Mouse (Mus musculus) lung, adult 2 months (tissue): ENCODE measurements around the gene Selenot. TPM values are rescaled to one million over a fixed set of nuclear protein-coding genes. Genes with fewer than 3 reads are reported as not detected.
"Not testable (repeated sequence)": the region's sequence is repeated elsewhere in the genome, so short reads cannot be mapped to it uniquely, and the experiment has no call there.

Experiments used
- DNase-seq: peaks from one replicate; pipeline ENCODE4 v3.0.0; 2022
- H3K4me1 ChIP-seq: fragments of 200-500 bp; 2 replicates; pipeline ENCODE4 v1.6.1; 2011; ENCODE audit warnings: low read length; ENCODE audit not compliant: control insufficient read depth, insufficient read depth
- H3K4me3 ChIP-seq: fragments of 200-500 bp; replicated peaks from 2 replicates; pipeline ENCODE3; 2011; ENCODE audit warnings: low read depth, mild to moderate bottlenecking, control low read depth, low read length; ENCODE audit errors: extremely low read depth
- CTCF ChIP-seq: fragments of 200-500 bp; IDR thresholded peaks from 2 replicates; pipeline ENCODE4 v1.5.1; 2011; ENCODE audit warnings: mild to moderate bottlenecking, low read length, control low read depth; ENCODE audit not compliant: insufficient read depth
- POLR2A ChIP-seq: fragments of 200-500 bp; IDR thresholded peaks from 2 replicates; pipeline ENCODE4 v1.6.1; 2011; ENCODE audit warnings: low read depth, mild to moderate bottlenecking, control low read depth, low read length, borderline replicate concordance; ENCODE audit errors: extremely low read depth
- whole genome bisulfite sequencing: fragments of 180-500 bp; shearing (Covaris S2); methylation state at CpG from one replicate; pipeline ENCODE4 v1.1.7; 2018; 5-methylcytosine and 5-hydroxymethylcytosine counted together
- polyA plus RNA-seq: library from polyadenylated mRNA; depleted of rRNA; stranded (reverse); fragments of >200 nt; gene quantifications from 2 replicates; pipeline ENCODE4 v1.2.3, GENCODE M21; 2012

The Selenot gene
- polyA plus RNA-seq, 1 experiment, result 44.6 TPM

- peaks cover 22% of the 10 kb centered on the region for H3K4me1 ChIP-seq
Observed at GRCm38 (mm10) chr3:58581530-58581929, 5.1 kb downstream of the Selenot start.

GRCm38 (mm10) chr3:58582297-58582696 is 5.9 kb downstream of the Selenot start:
- H3K4me3 ChIP-seq, result no peak overlapping the region
- peaks cover 22% of the 10 kb centered on the region for H3K4me1 ChIP-seq
- WGBS, result 43% methylated on average over 5 of the region's 5 CpGs
- no peak for TF ChIP-seq POLR2A
- no peak for TF ChIP-seq CTCF
- DNase-seq, result no peak

More at GRCm38 (mm10) chr3:58581530-58581929, 5.1 kb downstream of the Selenot start:
- H3K4me3 ChIP-seq, result no peak overlapping the region
- DNase-seq, result no peak
- 60% methylated on average over 4 of the region's 4 CpGs for WGBS
- no peak for TF ChIP-seq POLR2A

GRCm38 (mm10) chr3:58582788-58583426 is 6.5 kb downstream of the Selenot start:
- peaks cover 22% of the 10 kb centered on the region for H3K4me1 ChIP-seq
- no peak for TF ChIP-seq POLR2A
- DNase-seq, result no peak
- H3K4me3 ChIP-seq, result no peak overlapping the region
- 68% methylated on average over 5 of the region's 5 CpGs for WGBS

GRCm38 (mm10) chr3:58590544-58590943 is 14.1 kb downstream of the Selenot start:
- not testable (repeated sequence) for DNase-seq, H3K4me1 ChIP-seq, H3K4me3 ChIP-seq
- WGBS, result 77% methylated on average over 4 of the region's 4 CpGs

- WGBS, result 87% methylated on average over 7 of the region's 7 CpGs
Observed at GRCm38 (mm10) chr3:58592666-58593065, 16.2 kb downstream of the Selenot start.

GRCm38 (mm10) chr3:58593623-58594022 is 17.2 kb downstream of the Selenot start:
- H3K4me3 ChIP-seq, result no peak overlapping the region
- 47% methylated on average over 5 of the region's 5 CpGs for WGBS
- DNase-seq, result no peak
- no peak for TF ChIP-seq POLR2A
- no peak for TF ChIP-seq CTCF
- no peaks in the 10 kb centered on the region for H3K4me1 ChIP-seq

More at GRCm38 (mm10) chr3:58592666-58593065, 16.2 kb downstream of the Selenot start:
- DNase-seq, H3K4me3 ChIP-seq, H3K4me1 ChIP-seq: not testable (repeated sequence)

- H3K4me1 ChIP-seq, result no peaks in the 10 kb centered on the region
- WGBS, result 67% methylated on average over 4 of the region's 4 CpGs
- DNase-seq, result no peak
- H3K4me3 ChIP-seq, result no peak overlapping the region
- TF ChIP-seq CTCF (no peak), POLR2A (no peak)
Observed at GRCm38 (mm10) chr3:58608506-58608905, 32.1 kb downstream of the Selenot start.

GRCm38 (mm10) chr3:58609985-58610384 is 33.5 kb downstream of the Selenot start:
- 80% methylated on average over 5 of the region's 5 CpGs for WGBS
- DNase-seq, result no peak
- TF ChIP-seq POLR2A (no peak), CTCF (no peak)
- Histone ChIP-seq H3K4me3 (no peak overlapping the region), H3K4me1 (no peaks in the 10 kb centered on the region)

GRCm38 (mm10) chr3:58621066-58621465 is 44.6 kb downstream of the Selenot start:
- whole genome bisulfite sequencing, result 61% methylated on average over 7 of the region's 7 CpGs
- no peak for DNase-seq

GRCm38 (mm10) chr3:58622665-58623394 is 46.4 kb downstream of the Selenot start:
- Histone ChIP-seq H3K4me1 (no peaks in the 10 kb centered on the region), H3K4me3 (no peak overlapping the region)
- 74% methylated on average over 3 of the region's 3 CpGs for WGBS
- no peak for DNase-seq
- TF ChIP-seq POLR2A, result no peak
- no peak for TF ChIP-seq CTCF

More at GRCm38 (mm10) chr3:58621066-58621465, 44.6 kb downstream of the Selenot start:
- no peak for TF ChIP-seq CTCF
- no peak for TF ChIP-seq POLR2A
- Histone ChIP-seq H3K4me1 (no peaks in the 10 kb centered on the region), H3K4me3 (no peak overlapping the region)
